Mouse (Mus musculus) bone marrow, adult 2 months (tissue): ENCODE measurements around the gene Cpm.

Source experiments
- CTCF ChIP-seq: fragments of 200-500 bp; IDR thresholded peaks from 2 replicates; pipeline ENCODE4 v1.5.1; 2011; ENCODE audit warnings: low read length, control low read depth; ENCODE audit not compliant: control insufficient read depth, insufficient read depth
- POLR2A ChIP-seq: fragments of 200-500 bp; IDR thresholded peaks from 2 replicates; pipeline ENCODE4 v1.6.1; 2011; ENCODE audit warnings: low read depth, mild to moderate bottlenecking, control low read depth, low read length, borderline replicate concordance; ENCODE audit not compliant: control insufficient read depth

- TF ChIP-seq POLR2A (no peak), CTCF (no peak)
Measured at GRCm38 (mm10) chr10:117724136-117724718, 94.9 kb downstream of the Cpm start.
